Mouse (Mus musculus) adrenal gland, adult 2 months (tissue): ENCODE results near the gene Ass1. TPM values are rescaled to one million over a fixed set of nuclear protein-coding genes. Genes with fewer than 3 reads are reported as not detected.
A peak's percentile ranks its signal among the peaks of the same experiment; 100 is the strongest.

Source experiments
- DNase-seq: peaks from one replicate; pipeline ENCODE4 v3.0.0; 2021
- polyA plus RNA-seq: library from polyadenylated mRNA; depleted of rRNA; stranded (reverse); fragments of >200 nt; gene quantifications from 2 replicates; pipeline ENCODE4 v1.2.3, GENCODE M21; 2012
- total RNA-seq, 2 experiments: library from RNA; stranded (reverse); gene quantifications; 2 replicates each; pipeline ENCODE4 v1.2.3; 2021

The Ass1 gene
- total and polyA plus RNA-seq, 3 experiments = 3.9 to 31.6 (median 24.4) TPM

DNA sequence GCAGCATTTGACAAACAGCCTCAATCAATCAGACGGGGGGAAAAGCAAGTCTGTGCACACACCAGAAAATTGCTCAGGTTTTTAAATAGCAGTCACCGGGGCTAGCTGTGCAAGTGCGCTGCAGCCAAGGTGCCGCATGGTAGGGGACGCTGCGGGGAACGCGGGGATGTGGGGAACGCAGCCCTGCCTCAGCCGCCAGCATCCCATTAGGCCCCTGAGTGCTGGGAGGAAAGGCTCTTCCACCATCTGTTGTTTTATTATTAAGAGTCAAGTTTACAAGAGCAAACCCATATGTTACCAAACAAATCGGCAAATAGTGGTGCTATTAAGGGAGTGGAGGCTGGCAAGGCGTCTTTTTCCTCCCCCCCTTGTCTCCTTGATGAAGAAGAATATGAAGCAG lies 19.2 kb downstream of the Ass1 start:
- DNase-seq = no peak

- no peak for DNase-seq
Measured at GRCm38 (mm10) chr2:31490556-31490955, 20.5 kb downstream of the Ass1 start.

- no peak for DNase-seq
Measured at GRCm38 (mm10) chr2:31492308-31492707, 22.3 kb downstream of the Ass1 start.

DNA sequence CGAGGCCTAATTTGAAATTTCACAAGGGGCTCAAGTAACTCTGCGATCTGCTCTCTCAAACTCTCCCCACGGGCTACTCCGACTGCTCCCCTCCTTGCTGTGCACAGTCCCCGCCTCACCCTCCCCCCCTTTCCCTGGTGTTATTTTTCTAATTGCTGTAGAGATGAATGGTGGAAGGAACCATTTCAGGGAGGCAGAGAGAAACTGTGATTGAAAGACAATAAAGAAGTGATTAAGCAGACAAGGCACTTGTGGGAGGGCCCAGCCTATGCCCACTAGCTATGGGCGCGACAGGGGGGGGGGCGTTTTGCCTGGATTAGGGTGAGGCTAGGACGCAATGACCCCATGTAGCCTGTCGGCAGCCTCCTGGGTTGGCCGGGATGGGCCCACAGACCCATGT lies 23.2 kb downstream of the Ass1 start:
- DNase-seq = no peak

DNA sequence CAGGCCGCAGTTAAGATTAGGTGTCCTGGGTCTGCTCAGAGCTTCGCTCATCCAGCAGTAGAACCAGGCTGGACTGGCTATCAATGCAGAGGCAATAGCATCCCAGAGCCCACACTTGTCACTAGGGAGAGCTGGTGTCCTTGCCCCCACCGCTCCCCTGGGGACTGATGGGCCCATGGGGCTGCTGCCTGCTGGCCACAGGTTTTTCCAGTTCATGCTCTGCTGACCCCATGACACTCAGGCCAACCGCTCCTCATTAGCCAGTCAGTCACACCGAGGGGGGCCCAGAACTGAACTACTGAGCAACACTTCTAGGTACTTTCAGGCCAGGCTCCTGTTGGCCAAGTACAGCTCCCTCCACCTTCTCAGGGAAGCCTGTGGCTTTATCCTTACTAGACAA lies 24.3 kb downstream of the Ass1 start:
- no peak for DNase-seq

DNA sequence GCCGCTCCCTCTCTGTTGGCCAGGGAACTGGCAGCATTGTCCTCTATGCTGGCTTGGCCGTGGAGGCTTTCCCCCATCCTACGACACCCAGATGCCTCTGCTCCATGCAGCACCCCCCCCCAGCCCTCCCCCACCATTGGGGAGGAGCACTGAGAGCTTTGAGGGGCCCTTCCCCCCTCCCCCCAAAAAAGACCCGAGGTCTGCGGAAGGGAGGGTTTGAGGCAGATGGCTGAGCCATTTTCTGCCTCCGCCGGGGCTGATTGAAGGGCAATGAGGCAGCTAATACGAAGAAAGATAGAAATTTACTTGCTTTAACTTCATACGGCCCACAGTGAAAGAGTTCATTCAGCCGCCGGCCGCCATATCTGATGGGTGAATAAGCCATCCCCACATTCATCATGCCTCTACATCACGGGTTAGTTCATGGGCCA lies 25.1 kb downstream of the Ass1 start:
- no peak for DNase-seq

- no peak for DNase-seq
Measured at GRCm38 (mm10) chr2:31496141-31496540, 26.1 kb downstream of the Ass1 start.

DNA sequence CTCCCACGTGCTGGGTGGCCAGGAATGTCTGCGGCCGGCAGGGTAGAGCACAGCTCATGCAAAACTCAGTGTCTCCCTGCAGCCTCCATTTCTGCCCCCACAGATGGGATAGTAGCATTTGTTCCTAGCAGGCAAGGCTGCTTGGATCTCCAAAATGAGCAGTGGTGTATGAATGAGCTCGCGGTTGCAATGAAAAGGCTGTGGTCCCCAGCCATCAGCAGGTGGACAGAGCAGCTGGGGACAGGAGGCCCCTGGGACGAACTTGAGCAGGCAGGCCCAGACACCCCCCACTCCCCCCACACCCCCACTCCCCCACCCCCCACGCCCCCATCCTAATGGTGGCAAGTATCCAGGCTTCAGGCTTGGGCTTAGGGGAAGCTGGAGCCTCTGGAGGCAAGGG lies 27.1 kb downstream of the Ass1 start:
- no peak for DNase-seq

DNA sequence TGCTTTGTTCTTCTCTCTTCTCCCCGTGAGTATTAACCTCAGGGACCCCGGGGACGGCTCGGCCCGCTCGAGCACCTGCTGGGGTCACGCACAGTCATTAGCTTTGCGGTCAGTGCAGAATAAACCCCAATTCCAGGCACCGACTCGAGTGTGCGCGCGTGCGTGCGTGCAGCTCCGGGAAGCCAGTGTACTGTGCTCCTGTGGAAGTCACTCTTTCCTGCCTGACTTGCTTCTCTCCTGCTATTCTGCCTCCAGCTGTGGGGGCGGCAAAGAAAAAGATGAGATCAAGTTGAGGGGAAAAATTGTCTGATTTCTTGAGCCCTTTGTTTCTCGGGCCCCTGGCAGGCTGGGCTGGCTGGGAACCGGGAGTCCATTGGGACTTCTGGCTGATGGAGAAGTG lies 27.6 kb downstream of the Ass1 start:
- no peak for DNase-seq

- DNase-seq = no peak
Measured at GRCm38 (mm10) chr2:31499327-31500291, 29.6 kb downstream of the Ass1 start.

GRCm38 (mm10) chr2:31500292-31501204 lies 30.5 kb downstream of the Ass1 start:
- no peak for DNase-seq

DNA sequence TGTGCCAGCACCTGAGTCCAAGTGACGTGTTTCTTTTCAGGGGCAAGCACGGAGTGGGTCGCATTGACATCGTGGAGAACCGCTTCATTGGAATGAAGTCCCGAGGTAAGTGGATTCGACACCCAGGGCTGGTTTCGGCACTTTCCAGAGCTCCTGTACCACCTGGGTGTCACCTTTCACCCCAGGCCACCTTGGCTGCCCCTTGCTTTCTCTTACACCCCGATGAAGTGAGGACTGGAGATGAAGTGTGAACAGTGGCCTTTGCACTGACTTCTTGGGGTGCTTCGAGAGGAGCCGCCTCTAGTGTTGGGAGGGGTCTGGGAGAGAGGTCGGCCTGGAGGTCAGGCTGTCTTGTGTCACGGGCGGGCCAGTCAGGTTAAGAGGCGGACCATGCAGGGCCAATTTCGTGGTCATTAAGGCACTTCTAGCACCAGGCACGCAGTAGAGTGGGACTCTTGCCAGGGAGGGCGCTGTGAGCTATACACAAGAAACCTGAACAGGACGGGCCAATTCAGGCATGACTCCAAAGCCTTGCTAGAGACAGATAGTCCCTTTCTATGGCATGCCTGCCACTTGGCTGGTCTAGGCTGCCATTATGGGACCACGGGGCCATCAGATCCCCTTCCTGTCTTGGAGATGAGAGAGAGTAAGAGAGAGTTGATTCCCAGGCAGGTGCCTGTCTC lies 31.6 kb downstream of the Ass1 start:
- no peak for DNase-seq

DNA sequence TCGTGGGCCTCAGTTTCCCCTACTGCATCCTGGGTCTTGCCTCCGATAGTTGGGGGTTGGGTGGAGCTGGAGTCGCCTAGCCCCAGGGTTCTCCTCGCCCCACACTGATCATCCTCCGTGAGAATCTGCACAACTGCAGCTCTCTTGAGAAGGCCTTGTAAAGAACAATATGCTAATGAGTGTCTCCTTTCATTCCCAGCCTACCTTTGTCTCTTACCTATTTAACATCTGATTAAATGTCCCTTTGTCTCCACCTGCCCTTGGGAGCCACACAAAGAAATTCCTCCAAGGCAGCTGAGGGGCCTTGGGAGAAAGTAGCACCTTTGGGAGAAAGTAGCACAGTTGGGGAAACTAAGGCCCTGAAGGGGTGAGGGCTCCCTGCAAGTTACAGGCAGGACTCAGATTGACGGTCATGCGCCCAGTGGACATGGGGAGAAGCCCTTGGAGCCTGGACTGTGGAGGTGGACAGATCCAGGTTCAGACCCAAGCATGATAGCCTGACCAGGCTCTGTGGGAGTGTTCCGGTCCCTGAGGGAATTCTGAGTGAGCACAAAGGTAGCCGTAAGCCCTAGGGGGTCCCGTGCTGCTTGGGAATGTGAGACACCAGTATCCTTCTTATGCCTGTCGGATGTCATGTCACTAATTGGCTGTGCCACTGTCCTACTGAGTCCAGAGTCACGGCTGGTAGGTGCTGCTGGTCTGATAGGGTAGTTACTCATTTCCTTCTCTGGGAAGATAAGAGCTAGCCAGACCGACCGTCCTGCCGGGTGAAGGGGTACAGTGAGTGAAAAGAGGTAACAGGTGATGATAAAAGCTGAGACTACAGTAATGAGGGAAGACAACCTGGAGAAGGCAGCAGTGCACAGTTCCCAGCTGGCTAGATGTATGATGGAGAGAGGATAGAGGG lies 32.9 kb downstream of the Ass1 start:
- DNase-seq = no peak

GRCm38 (mm10) chr2:31505472-31505871 lies 35.5 kb downstream of the Ass1 start:
- no peak for DNase-seq

- DNase-seq = no peak
Measured at GRCm38 (mm10) chr2:31508851-31509250, 38.8 kb downstream of the Ass1 start.

- DNase-seq = no peak
Measured at GRCm38 (mm10) chr2:31511316-31511715, 41.3 kb downstream of the Ass1 start.

DNA sequence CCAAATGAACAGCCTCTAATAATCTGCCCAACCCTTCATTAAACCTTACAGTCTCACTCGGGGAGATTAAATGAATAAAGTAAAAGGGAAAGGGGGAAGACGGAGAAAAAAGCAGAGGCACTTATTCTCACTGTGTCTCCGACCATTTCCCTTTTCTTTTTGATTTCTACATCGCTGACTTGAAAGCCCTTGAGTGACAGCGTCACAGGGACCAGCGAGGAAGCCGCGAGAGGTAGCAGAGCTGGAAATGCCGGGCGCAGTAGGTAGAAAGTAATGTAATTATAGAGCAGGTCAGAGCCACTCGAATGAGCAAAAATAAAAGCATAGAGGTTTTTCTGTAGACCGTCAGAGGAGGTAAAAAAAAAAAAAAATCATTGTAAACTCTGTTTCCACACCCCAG lies 46.5 kb downstream of the Ass1 start:
- DNase-seq = no peak

GRCm38 (mm10) chr2:31521800-31522335 lies 51.9 kb downstream of the Ass1 start:
- peak; percentile 60 for DNase-seq

DNA sequence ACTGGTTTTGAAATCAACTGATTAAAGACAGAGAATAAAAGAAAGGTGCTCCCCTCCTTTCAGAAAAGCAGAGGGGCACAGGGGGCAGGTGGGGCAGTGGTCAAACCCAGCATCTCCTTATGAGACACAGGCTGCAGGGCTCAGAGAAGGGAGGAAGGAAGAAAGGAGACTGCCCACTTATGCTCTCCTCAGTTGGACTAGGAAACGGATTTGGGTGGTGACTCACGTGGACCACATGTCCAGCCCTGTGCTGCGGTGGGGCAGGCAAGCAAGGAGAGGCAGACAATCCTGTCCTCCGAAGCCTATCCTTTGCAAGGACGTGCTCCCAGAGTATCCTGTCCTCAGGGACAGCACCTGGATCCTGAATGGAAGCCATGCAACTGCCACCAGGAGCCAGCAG lies 54.6 kb downstream of the Ass1 start:
- DNase-seq = peak; percentile 73

DNA sequence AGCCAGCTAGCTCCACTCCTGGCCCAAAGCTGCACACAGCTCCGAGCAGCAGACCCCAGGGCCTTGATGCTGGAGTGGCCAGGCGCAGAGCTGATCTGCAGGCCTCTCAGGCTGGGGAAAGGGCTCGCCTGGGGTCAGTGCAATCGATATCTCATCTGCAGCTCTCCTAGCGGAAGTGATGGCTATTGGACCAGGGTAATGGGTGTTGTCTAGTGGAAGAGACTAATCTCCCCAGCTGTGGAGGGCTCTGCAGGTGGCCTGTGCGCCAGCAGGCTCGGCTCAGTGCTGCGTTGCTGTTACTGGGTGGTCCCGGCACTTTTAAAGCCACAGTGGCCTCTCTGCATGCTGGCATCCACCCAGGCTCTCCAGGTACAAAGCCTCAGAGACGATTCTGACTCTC lies 55.8 kb downstream of the Ass1 start:
- DNase-seq = no peak

DNA sequence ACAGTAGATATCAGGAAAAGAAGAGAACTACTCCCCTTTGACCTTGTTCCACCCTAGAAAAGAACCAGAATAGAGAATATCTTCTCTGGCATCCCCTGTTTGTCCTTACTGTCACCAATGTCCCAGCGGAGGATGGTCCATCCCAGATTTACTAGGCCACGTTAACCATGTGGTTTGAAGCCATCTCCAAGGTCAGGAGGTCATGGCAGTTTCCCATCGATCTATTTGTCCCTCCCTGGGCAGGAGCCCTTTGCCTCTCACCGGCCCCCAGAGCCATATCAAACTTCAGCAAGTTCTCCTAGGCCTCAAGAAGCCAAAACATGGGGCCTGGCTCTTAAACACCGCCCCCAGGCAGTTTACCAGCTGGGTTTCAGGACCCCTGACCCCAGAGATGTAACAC lies 60.2 kb downstream of the Ass1 start:
- no peak for DNase-seq
